Comparison of ENCODE assay signal across 8 mouse cellular contexts in genomic region chr1:118980636-118981035, GRCm38 (mm10).
DNase-seq lines count a peak whose midpoint lies in the region; ATAC-seq and TF ChIP-seq lines count a peak whose summit lies in the region.

No protein-coding gene starts in this region.

- peaks cover 44 to 58% of the 10 kb centered on the region in 2 experiments for H3K4me1 ChIP-seq in heart, embryonic 14.5 days (ENCODE audit: control insufficient read depth in 2 of 2, insufficient read depth in 2 of 2, low read length in 2 of 2)
- H3K4me1 ChIP-seq in heart, embryonic 12.5 days (replicated peaks), result peaks cover 60% of the 10 kb centered on the region
- H3K4me1 ChIP-seq in kidney, postnatal 0 days (replicated peaks; ENCODE audit: insufficient read depth, low read length), result peaks cover 25% of the 10 kb centered on the region
- H3K4me1 ChIP-seq in stomach, postnatal 0 days (replicated peaks; ENCODE audit: control insufficient read depth, insufficient read depth), result peaks cover 8% of the 10 kb centered on the region; the same call in 1 of the 2 replicates

- 12% methylated on average over 7 of the region's 7 CpGs for WGBS in heart, embryonic 14.5 days
- 17% methylated on average over 7 of the region's 7 CpGs for WGBS in heart, embryonic 12.5 days
- WGBS in kidney, postnatal 0 days, result 45% methylated on average over 7 of the region's 7 CpGs
- 45% methylated on average over 7 of the region's 7 CpGs for WGBS in stomach, postnatal 0 days

- no peaks in the 10 kb centered on the region for H3K9me3 ChIP-seq in heart, embryonic 14.5 days (ENCODE audit: control insufficient read depth, low read length)
- H3K9me3 ChIP-seq in heart, embryonic 12.5 days (replicated peaks), result no peaks in the 10 kb centered on the region
- H3K9me3 ChIP-seq in kidney, postnatal 0 days (replicated peaks; ENCODE audit: low read length), result no peaks in the 10 kb centered on the region
- no peaks in the 10 kb centered on the region for H3K9me3 ChIP-seq in stomach, postnatal 0 days (ENCODE audit: control insufficient read depth, low read length)

- no peak overlapping the region for H3K4me2 ChIP-seq in heart, embryonic 14.5 days (ENCODE audit: low read length)
- H3K4me2 ChIP-seq in heart, embryonic 12.5 days, result no peak overlapping the region
- no peak overlapping the region for H3K4me2 ChIP-seq in kidney, postnatal 0 days (ENCODE audit: low read length)
- H3K4me2 ChIP-seq in stomach, postnatal 0 days (replicated peaks; ENCODE audit: low read depth), result peak overlapping the region; percentile 46; the same call in 1 of the 2 replicates

- H3K36me3 ChIP-seq in heart, embryonic 14.5 days (ENCODE audit: control insufficient read depth, insufficient read depth, low read length), result no peaks in the 10 kb centered on the region
- H3K36me3 ChIP-seq in heart, embryonic 12.5 days, result no peaks in the 10 kb centered on the region
- H3K36me3 ChIP-seq in kidney, postnatal 0 days (ENCODE audit: insufficient read depth, low read length), result no peaks in the 10 kb centered on the region
- H3K36me3 ChIP-seq in stomach, postnatal 0 days (ENCODE audit: control insufficient read depth, insufficient read depth, low read length), result no peaks in the 10 kb centered on the region

- intact Hi-C loops in left cerebral cortex, postnatal 25 days (cut with DNase I), result no loop called here

- no peak for TF ChIP-seq CTCF in kidney, postnatal 0 days (IDR thresholded peaks at IDR 0.05; ENCODE audit: low read depth)
- TF ChIP-seq CTCF in stomach, postnatal 0 days (IDR thresholded peaks at IDR 0.05; ENCODE audit: low read depth), result no peak

- DNase-seq in ovary, adult 18-20 months (ENCODE audit: low spot score), result peak; percentile 44
- no peak for DNase-seq in ovary, postnatal 10 days (ENCODE audit: low spot score)
- DNase-seq in kidney, postnatal 0 days (ENCODE audit: low spot score), result peak; percentile 23
- no peak for DNase-seq in stomach, postnatal 0 days (ENCODE audit: low spot score)
- DNase-seq in T-cell, adult 2 months (ENCODE audit: low spot score), result no peak
- no peak for DNase-seq in left cerebral cortex, postnatal 25 days (ENCODE audit: low spot score in 2 of 2)

- H3K27me3 ChIP-seq in heart, embryonic 14.5 days (ENCODE audit: control insufficient read depth, insufficient read depth, low read length), result no peaks in the 10 kb centered on the region
- H3K27me3 ChIP-seq in heart, embryonic 12.5 days (replicated peaks), result no peaks in the 10 kb centered on the region
- H3K27me3 ChIP-seq in kidney, postnatal 0 days (ENCODE audit: insufficient read depth, low read length), result no peaks in the 10 kb centered on the region
- no peaks in the 10 kb centered on the region for H3K27me3 ChIP-seq in stomach, postnatal 0 days (ENCODE audit: control insufficient read depth, insufficient read depth, low read length)

- peak overlapping the region; percentile 19 to 37; a peak in 3 of 4 replicates for H3K27ac ChIP-seq in heart, embryonic 14.5 days (replicated peaks in 1 of 2; ENCODE audit: control insufficient read depth in 1 of 2, insufficient read depth in 1 of 2, low read depth in 2 of 2, low read length in 2 of 2)
- H3K27ac ChIP-seq in heart, embryonic 12.5 days (ENCODE audit: poor library complexity, severe bottlenecking), result no peak overlapping the region; the same call in 1 of the 2 replicates
- H3K27ac ChIP-seq in kidney, postnatal 0 days, result no peak overlapping the region
- peak overlapping the region; percentile 88 for H3K27ac ChIP-seq in stomach, postnatal 0 days (replicated peaks)

- no peak for TF ChIP-seq EP300 in stomach, postnatal 0 days (optimal IDR thresholded peaks at IDR 0.05)

- ATAC-seq in heart, embryonic 14.5 days (ENCODE audit: insufficient number of reproducible peaks, insufficient read depth, low FRiP score, low read depth), result no peak
- no peak for ATAC-seq in heart, embryonic 12.5 days (ENCODE audit: insufficient number of reproducible peaks, low FRiP score)
- no peak for ATAC-seq in kidney, postnatal 0 days (replicated peaks; ENCODE audit: low FRiP score, low read depth)
- ATAC-seq in stomach, postnatal 0 days (ENCODE audit: low FRiP score, low TSS enrichment), result no peak

- no peak overlapping the region for H3K4me3 ChIP-seq in heart, embryonic 14.5 days (ENCODE audit: control insufficient read depth in 1 of 2, insufficient read depth in 1 of 2, low read depth in 1 of 2, low read length in 2 of 2)
- H3K4me3 ChIP-seq in heart, embryonic 12.5 days, result no peak overlapping the region
- no peak overlapping the region for H3K4me3 ChIP-seq in kidney, postnatal 0 days (replicated peaks; ENCODE audit: low read depth, low read length)
- no peak overlapping the region for H3K4me3 ChIP-seq in stomach, postnatal 0 days (ENCODE audit: low read depth, low read length)

- no peak overlapping the region for H3K9ac ChIP-seq in heart, embryonic 14.5 days (ENCODE audit: low read length)
- H3K9ac ChIP-seq in heart, embryonic 12.5 days, result no peak overlapping the region
- no peak overlapping the region for H3K9ac ChIP-seq in kidney, postnatal 0 days (ENCODE audit: low read depth, low read length)
- H3K9ac ChIP-seq in stomach, postnatal 0 days (ENCODE audit: low read length), result peak overlapping the region; percentile 27; the same call in 1 of the 2 replicates

Comparison
In these comparisons a context has a peak if more than half of its experiments do, and no peak if none do; other contexts are left out.
1. H3K27ac ChIP-seq: peak in heart, embryonic 14.5 days (2 of 2) and stomach, postnatal 0 days (single experiment); none in heart, embryonic 12.5 days (single experiment) and kidney, postnatal 0 days (single experiment).
2. DNase-seq: peak in ovary, adult 18-20 months (single experiment) and kidney, postnatal 0 days (single experiment); none in ovary, postnatal 10 days (single experiment), stomach, postnatal 0 days (single experiment), T-cell, adult 2 months (single experiment) and left cerebral cortex, postnatal 25 days (0 of 2).